Mouse (Mus musculus): Measurements from ENCODE around the gene Cdh23.
"Not testable (repeated sequence)": the region's sequence is repeated elsewhere in the genome, so short reads cannot be mapped to it uniquely, and the experiment has no call there.

The Cdh23 gene

DNA sequence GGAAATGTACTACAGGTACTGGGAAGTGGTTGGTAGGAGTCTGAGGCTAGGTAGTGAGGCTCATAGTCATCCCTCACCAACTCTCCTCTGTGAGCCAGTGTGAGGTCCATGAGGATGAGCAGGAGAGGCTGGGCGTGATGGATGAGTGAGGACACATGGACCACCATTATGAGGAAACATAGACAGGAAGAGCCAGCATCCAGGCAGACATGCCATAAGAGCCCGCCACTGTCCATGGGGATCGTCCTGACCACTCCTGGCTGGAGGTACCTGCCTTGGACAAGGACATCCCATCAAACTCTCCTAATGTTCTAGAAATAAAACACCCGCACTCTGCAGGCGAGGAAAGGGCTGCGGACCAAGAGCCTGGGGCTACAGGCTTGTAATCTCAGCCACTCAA lies at the start of gene Cdh23:
Cdh23 (minus strand) TSS at position 101 of the 400 bp plus-strand sequence.
- DNase-seq (ENCODE audit: low read depth, low spot score): no peak

DNA sequence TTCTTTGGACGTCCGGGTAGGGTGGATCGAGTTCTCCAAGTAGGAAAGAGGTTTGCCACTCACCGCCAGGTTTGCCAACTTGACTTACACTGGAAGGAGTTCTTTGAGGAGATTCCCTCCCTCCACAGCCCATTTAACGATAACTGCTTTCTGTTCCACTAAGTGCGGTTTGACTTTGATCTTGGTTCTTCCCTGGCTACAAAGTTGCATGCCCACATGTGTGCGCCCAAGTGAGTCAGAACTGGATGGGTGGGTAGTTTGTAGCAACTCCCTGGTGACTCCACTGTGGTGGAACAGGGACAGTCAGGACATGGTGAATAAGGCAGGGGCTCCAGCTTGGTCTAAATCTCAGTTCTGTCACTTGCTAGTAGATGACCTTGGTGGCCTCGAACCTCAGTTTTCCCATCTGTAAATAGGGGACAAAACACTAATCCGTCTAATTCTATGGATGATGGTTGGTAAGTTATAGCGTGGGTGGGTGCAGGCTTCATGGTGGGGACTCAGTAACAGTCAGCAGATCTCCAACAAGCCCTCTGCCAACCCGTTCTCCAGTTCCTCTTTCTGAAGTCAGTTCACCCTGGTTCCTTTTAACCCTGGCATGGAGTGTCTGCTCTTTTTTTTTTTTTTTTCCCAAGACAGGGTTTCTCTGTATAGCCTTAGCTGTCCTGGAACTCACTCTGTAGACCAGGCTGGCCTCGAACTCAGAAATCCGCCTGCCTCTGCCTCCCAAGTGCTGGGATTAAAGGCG lies 48.4 kb upstream of the Cdh23 start:
- DNase-seq (ENCODE audit: low read depth, low spot score): no peak

DNA sequence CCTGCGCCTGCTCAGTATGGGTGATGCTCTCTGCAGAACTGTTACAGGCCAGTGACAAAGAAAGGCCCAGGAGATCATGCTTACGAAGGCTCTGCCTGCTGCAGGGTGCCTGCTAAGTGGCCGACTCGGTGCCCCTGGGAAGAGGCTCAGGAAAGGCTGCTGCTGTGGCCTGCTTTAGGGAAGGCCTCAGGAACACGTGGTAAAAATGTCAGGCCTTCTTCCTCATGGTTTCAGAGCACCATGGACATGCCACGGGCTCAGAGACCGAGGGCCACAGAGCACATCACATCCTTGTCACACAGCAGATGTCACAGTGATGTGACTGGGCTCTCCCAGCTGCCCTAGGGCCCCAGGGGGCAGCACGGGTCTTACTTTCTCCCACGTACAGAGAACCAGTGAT lies 47.4 kb upstream of the Cdh23 start:
- DNase-seq (ENCODE audit: low read depth, low spot score): no peak

GRCm38 (mm10) chr10:60742942-60743341 lies 46.7 kb upstream of the Cdh23 start:
- no peak for DNase-seq (ENCODE audit: low read depth, low spot score)

DNA sequence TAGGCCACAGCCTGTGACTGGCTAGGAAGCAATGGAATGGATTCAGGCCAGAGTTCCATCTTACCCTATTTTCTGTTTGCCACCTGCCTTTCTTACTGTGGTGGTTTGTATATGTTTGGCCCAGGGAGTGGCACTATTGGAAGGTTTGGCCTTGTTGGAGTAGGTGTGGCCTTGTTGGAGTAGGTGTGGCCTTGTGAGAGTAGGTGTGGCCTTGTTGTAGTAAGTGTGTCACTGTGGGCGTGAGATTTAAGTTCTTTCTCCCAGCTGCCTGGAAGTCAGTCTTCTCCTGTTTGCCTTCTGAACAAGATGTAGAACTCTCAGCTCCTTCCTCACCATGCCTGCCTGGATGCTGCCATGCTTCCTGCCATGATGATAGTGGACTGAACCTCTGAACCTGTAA lies 46.0 kb upstream of the Cdh23 start:
- DNase-seq (ENCODE audit: low read depth, low spot score): not testable (repeated sequence)

- DNase-seq (ENCODE audit: low read depth, low spot score): no peak
These were observed 45.1 kb upstream of the Cdh23 start for GRCm38 (mm10) chr10:60741435-60741834.

GRCm38 (mm10) chr10:60739619-60740363 lies 43.5 kb upstream of the Cdh23 start:
- DNase-seq (ENCODE audit: low read depth, low spot score): no peak

GRCm38 (mm10) chr10:60737886-60738640 lies 41.8 kb upstream of the Cdh23 start:
- DNase-seq (ENCODE audit: low read depth, low spot score): no peak

DNA sequence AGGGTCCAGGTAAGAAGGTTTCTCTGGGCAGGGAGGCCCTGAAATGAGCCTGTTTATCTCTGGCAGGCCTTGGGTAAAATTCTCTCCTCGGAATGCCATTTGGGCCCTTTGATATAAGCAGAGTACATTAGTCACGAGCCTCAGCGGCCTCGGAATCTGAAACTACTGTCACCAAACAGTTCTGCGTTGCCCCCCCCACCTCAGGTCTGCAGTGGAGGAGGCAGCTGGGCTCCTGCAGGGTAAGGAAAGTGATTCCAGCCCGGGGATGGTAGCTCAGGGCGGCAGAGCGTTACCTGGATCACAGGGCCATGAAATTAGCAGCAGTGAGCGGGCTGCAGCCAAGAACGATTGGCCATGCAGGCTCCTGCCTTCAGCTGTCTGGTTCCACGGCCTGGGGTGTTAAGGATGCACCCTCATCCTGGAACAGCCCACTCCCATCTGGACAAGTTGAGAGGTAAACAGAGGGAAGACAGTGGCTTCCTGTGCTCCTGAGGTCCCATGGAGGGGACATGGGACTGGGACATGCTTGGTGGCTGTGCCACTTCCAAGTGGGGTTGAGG lies 41.0 kb upstream of the Cdh23 start:
- DNase-seq (ENCODE audit: low read depth, low spot score): no peak

DNA sequence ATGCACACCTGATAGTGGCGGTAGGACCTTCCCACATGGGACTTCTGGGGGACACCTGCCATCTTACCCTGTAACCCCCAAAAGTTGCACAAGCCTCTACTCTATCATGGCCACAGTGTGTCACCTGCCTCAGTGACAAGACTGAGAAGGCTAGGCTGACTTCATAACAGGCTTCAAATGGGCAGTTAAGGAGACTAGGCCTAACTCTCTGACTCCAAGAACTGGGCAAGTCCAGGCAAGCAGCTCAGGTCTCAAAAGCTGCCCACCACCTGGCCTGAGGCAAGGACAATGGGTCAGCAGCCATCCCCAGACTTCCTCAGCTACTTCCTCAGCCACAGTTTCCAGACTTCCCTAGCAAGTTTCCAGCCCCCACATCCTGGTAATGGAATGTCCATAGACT lies 39.4 kb upstream of the Cdh23 start:
- DNase-seq (ENCODE audit: low read depth, low spot score): no peak

DNA sequence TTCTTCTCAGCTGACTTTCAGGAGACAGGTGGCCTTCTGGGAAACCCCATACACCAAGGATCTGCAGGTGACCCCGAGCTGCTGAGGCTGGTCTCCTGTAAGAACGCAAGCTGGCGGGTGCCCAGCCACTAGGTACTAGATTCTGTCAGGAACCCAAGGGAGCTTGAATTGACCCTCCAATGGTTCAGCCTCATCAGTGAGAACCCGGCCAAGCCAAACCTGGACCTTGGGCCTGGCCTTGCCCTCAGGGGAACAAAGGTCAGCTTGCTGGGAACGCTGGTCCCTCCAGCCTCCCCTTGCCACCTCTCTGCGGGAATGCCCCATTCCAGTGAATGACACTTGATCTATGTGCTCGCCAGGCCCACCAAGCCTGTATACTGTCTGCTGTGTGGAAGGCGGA lies 37.2 kb upstream of the Cdh23 start:
- no peak for DNase-seq (ENCODE audit: low read depth, low spot score)

- no peak for DNase-seq (ENCODE audit: low read depth, low spot score)
These were observed 36.1 kb upstream of the Cdh23 start for GRCm38 (mm10) chr10:60732397-60732861.

GRCm38 (mm10) chr10:60731742-60732141 lies 35.5 kb upstream of the Cdh23 start:
- no peak for DNase-seq (ENCODE audit: low read depth, low spot score)

- no peak for DNase-seq (ENCODE audit: low read depth, low spot score)
These were observed 31.0 kb upstream of the Cdh23 start for GRCm38 (mm10) chr10:60727301-60727700.

DNA sequence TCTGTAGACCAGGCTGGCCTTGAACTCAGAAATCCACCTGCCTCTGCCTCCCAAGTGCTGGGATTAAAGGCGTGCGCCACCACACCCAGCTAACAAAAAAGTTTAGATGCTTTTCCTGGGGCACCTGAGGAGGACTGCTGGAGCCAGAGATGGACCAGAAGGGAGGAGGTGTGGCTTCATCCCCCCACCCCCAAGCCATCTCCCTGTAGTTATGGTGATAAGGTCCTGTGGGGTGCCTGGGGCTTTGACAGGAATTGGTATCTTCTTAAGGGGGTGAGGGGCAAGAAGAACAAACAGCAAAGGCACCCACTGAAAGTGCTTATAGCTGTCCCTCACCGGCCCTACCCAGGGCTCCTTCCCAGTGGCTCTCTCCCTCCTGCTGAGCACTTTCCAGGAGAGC lies 30.6 kb upstream of the Cdh23 start:
- DNase-seq (ENCODE audit: low read depth, low spot score): no peak

DNA sequence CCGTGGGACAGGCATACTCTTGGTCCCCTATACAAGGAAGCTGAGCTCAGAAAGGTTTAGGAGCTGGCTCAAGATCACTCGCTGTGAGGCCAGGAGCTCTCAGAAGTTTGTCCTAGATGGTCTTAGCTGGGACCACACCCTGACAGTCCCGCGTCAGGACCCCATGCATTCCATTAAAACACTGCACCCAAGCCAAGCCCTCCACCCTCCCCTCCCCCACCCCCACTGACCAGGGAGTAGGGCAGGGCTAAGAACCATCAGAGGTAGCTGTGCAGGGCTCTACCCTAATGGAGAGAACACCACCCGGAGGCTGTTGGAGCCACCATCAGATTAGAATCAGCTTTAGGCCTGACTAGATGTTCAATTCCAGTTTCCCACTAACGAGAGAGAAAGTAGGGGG lies 28.2 kb upstream of the Cdh23 start:
- DNase-seq (ENCODE audit: low read depth, low spot score): no peak

DNA sequence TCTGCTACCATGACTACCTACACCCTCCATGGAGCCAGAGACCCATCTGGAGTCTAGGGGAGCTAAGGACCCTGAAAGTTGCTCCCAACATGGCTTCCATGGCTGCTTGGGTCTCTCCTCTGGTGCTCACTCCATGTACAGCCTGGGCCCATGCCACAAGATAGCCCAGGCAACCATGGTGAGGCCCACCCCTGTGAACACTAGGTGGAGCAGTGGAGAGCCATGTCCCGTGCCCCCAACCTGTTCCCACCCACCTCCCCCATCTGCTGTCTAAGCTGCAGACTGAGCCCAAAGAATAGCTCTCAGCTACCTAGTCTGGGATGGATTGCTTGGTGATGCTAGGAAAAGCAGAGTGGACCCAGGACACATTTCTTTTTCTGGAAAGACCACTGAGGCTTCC lies 27.1 kb upstream of the Cdh23 start:
- no peak for DNase-seq (ENCODE audit: low read depth, low spot score)

DNA sequence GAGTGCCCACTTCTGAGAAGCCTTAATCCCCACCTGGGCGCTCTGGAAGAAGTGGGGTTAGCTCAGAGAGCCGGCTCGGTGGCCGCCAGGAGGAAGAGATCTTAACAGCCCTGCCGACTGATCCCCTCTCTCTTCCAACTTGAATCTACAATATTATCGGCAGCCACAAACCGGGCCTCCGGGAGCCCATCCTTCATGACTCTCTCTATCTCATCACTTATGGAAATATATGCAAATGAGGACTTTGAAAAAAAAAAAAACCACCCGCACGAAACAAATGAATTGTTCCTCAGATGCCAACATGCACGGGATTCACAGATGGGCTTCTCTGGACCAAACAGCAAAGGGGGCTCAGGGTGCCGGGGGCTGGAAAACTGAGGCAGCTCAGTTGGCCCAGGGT lies 25.4 kb upstream of the Cdh23 start:
- DNase-seq (ENCODE audit: low read depth, low spot score): no peak

- no peak for DNase-seq (ENCODE audit: low read depth, low spot score)
These were observed 24.2 kb upstream of the Cdh23 start for GRCm38 (mm10) chr10:60720461-60720860.

GRCm38 (mm10) chr10:60718491-60718890 lies 22.2 kb upstream of the Cdh23 start:
- DNase-seq (ENCODE audit: low read depth, low spot score): no peak

GRCm38 (mm10) chr10:60716449-60716848 lies 20.2 kb upstream of the Cdh23 start:
- no peak for DNase-seq (ENCODE audit: low read depth, low spot score)

DNA sequence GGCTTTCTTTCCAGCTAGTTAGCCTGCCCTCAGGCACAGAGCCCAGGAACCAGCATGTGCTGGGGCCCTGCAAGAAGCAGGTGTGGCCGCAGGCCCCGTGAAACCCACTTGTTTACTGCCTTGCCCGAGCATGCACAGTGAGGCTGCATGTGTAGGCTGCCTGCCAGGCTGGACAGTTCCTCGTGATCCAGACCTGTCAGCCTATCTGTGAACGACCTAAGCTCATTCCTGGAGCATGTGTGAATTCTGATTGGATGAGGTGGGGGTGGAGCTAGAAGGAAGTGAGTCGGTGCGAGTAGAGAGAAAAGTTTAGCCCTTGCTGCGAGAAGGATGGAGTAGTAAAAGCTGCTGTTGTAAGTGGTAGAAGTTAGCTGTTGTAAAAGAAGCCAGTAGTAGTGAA lies 16.0 kb upstream of the Cdh23 start:
- DNase-seq (ENCODE audit: low read depth, low spot score): not testable (repeated sequence)
